Mouse (Mus musculus) forebrain, embryonic 10.5 days (tissue): ENCODE data around the gene 2010111I01Rik. TPM values are rescaled to one million over a fixed set of nuclear protein-coding genes. Genes with fewer than 3 reads are reported as not detected.

Experiments
- DNase-seq: peaks from one replicate; pipeline ENCODE4 v3.0.0-alpha.2; 2017; ENCODE audit warnings: low spot score; ENCODE audit errors: extremely low spot score
- H3K27ac ChIP-seq: fragments of 300-500 bp; sonication (generic); 2 replicates; pipeline ENCODE4 v1.5.1; 2016; ENCODE audit warnings: mild to moderate bottlenecking
- H3K27me3 ChIP-seq: fragments of 300-500 bp; sonication (generic); 2 replicates; pipeline ENCODE4 v1.6.1; 2016; ENCODE audit warnings: mild to moderate bottlenecking; ENCODE audit not compliant: poor library complexity, severe bottlenecking
- H3K36me3 ChIP-seq: fragments of 300-500 bp; sonication (generic); replicated peaks from 2 replicates; pipeline ENCODE4 v1.6.1; 2016; ENCODE audit warnings: mild to moderate bottlenecking, moderate library complexity
- H3K4me1 ChIP-seq: fragments of 300-500 bp; sonication (generic); 2 replicates; pipeline ENCODE4 v1.6.1; 2016
- H3K4me3 ChIP-seq: fragments of 300-500 bp; sonication (generic); 2 replicates; pipeline ENCODE4 v1.5.1; 2016; ENCODE audit warnings: mild to moderate bottlenecking, moderate library complexity
- H3K9me3 ChIP-seq: fragments of 300-500 bp; sonication (generic); 2 replicates; pipeline ENCODE4 v1.6.1; 2016; ENCODE audit warnings: mild to moderate bottlenecking, moderate library complexity
- WGBS: fragments of 180-500 bp; shearing (Covaris S2); methylation state at CpG from one replicate; pipeline ENCODE4 v1.1.7; 2016; 5-methylcytosine and 5-hydroxymethylcytosine counted together
- polyA plus RNA-seq: library from polyadenylated mRNA; unstranded; fragments of >200 nt; fragmentation: Nextera tagmentation; extraction: Ambion mirVana; gene quantifications from 2 replicates; pipeline ENCODE4 v1.2.1, GENCODE M21; 2016

The 2010111I01Rik gene
- polyA plus RNA-seq, 1 experiment from 2014 or later: 45.6 TPM

- WGBS: 85% methylated on average over 2 of the region's 2 CpGs
- Histone ChIP-seq H3K4me3 (no peak overlapping the region), H3K27me3 (no peaks in the 10 kb centered on the region), H3K27ac (no peak overlapping the region), H3K9me3 (no peaks in the 10 kb centered on the region), H3K36me3 (no peaks in the 10 kb centered on the region), H3K4me1 (peaks cover 3% of the 10 kb centered on the region; the same call in 1 of the 2 replicates)
- no peak for DNase-seq
Observed at GRCm38 (mm10) chr13:63010345-63011090, 45.8 kb downstream of the 2010111I01Rik start.

GRCm38 (mm10) chr13:63014353-63014752, 49.7 kb downstream of the 2010111I01Rik start:
- 88% methylated on average over 1 of the region's 1 CpGs for WGBS
- no peak overlapping the region for H3K27ac ChIP-seq
- no peaks in the 10 kb centered on the region for H3K9me3 ChIP-seq
- DNase-seq: no peak
- H3K4me1 ChIP-seq: peaks cover 3% of the 10 kb centered on the region; the same call in 1 of the 2 replicates
- no peaks in the 10 kb centered on the region for H3K27me3 ChIP-seq
- no peaks in the 10 kb centered on the region; the same call in 1 of the 2 replicates for H3K36me3 ChIP-seq
- no peak overlapping the region for H3K4me3 ChIP-seq

- 84% methylated on average over 4 of the region's 4 CpGs for WGBS
- DNase-seq: no peak
- H3K27ac ChIP-seq: no peak overlapping the region
- no peaks in the 10 kb centered on the region for H3K9me3 ChIP-seq
- H3K27me3 ChIP-seq: no peaks in the 10 kb centered on the region
- peaks cover 3% of the 10 kb centered on the region; the same call in 1 of the 2 replicates for H3K4me1 ChIP-seq
- no peak overlapping the region for H3K4me3 ChIP-seq
- no peaks in the 10 kb centered on the region; the same call in 1 of the 2 replicates for H3K36me3 ChIP-seq
Observed at GRCm38 (mm10) chr13:63015362-63015761, 50.7 kb downstream of the 2010111I01Rik start.

GRCm38 (mm10) chr13:63016056-63016455, 51.4 kb downstream of the 2010111I01Rik start:
- no peaks in the 10 kb centered on the region; the same call in 1 of the 2 replicates for H3K36me3 ChIP-seq
- no peak overlapping the region for H3K4me3 ChIP-seq
- no peak overlapping the region for H3K27ac ChIP-seq
- DNase-seq: no peak
- H3K27me3 ChIP-seq: no peaks in the 10 kb centered on the region
- 88% methylated on average over 3 of the region's 3 CpGs for WGBS
- H3K9me3 ChIP-seq: no peaks in the 10 kb centered on the region
- H3K4me1 ChIP-seq: peaks cover 3% of the 10 kb centered on the region; the same call in 1 of the 2 replicates

GRCm38 (mm10) chr13:63023243-63024217, 58.8 kb downstream of the 2010111I01Rik start:
- H3K27me3 ChIP-seq: no peaks in the 10 kb centered on the region
- no peak for DNase-seq
- no peaks in the 10 kb centered on the region for H3K4me1 ChIP-seq
- no peaks in the 10 kb centered on the region for H3K9me3 ChIP-seq
- no peaks in the 10 kb centered on the region for H3K36me3 ChIP-seq
- H3K4me3 ChIP-seq: no peak overlapping the region
- H3K27ac ChIP-seq: no peak overlapping the region
- 83% methylated on average over 7 of the region's 7 CpGs for WGBS

GRCm38 (mm10) chr13:63030023-63030422, 65.3 kb downstream of the 2010111I01Rik start:
- DNase-seq: no peak
- 64% methylated on average over 1 of the region's 1 CpGs for WGBS
- Histone ChIP-seq H3K36me3 (no peaks in the 10 kb centered on the region), H3K9me3 (no peaks in the 10 kb centered on the region), H3K4me1 (peaks cover 5% of the 10 kb centered on the region), H3K4me3 (no peak overlapping the region), H3K27me3 (no peaks in the 10 kb centered on the region), H3K27ac (no peak overlapping the region)

GRCm38 (mm10) chr13:63031244-63031643, 66.6 kb downstream of the 2010111I01Rik start:
- Histone ChIP-seq H3K9me3 (no peaks in the 10 kb centered on the region), H3K4me3 (no peak overlapping the region), H3K36me3 (no peaks in the 10 kb centered on the region), H3K27ac (no peak overlapping the region), H3K27me3 (no peaks in the 10 kb centered on the region), H3K4me1 (peaks cover 5% of the 10 kb centered on the region)
- 90% methylated on average over 1 of the region's 1 CpGs for WGBS
- DNase-seq: no peak

- no peaks in the 10 kb centered on the region for H3K9me3 ChIP-seq
- no peak overlapping the region for H3K27ac ChIP-seq
- H3K4me1 ChIP-seq: peaks cover 5% of the 10 kb centered on the region
- DNase-seq: no peak
- no peak overlapping the region for H3K4me3 ChIP-seq
- H3K27me3 ChIP-seq: no peaks in the 10 kb centered on the region
- WGBS: 92% methylated on average over 5 of the region's 5 CpGs
- no peaks in the 10 kb centered on the region for H3K36me3 ChIP-seq
Observed at GRCm38 (mm10) chr13:63032304-63032830, 67.7 kb downstream of the 2010111I01Rik start.

GRCm38 (mm10) chr13:63032958-63033357, 68.3 kb downstream of the 2010111I01Rik start:
- H3K4me1 ChIP-seq: peaks cover 5% of the 10 kb centered on the region
- 85% methylated on average over 8 of the region's 8 CpGs for WGBS
- no peaks in the 10 kb centered on the region for H3K36me3 ChIP-seq
- no peak for DNase-seq
- no peak overlapping the region for H3K27ac ChIP-seq
- no peaks in the 10 kb centered on the region for H3K27me3 ChIP-seq
- no peak overlapping the region for H3K4me3 ChIP-seq
- H3K9me3 ChIP-seq: no peaks in the 10 kb centered on the region

GRCm38 (mm10) chr13:63033364-63033763, 68.7 kb downstream of the 2010111I01Rik start:
- no peaks in the 10 kb centered on the region for H3K27me3 ChIP-seq
- no peak overlapping the region for H3K4me3 ChIP-seq
- H3K4me1 ChIP-seq: peaks cover 5% of the 10 kb centered on the region
- H3K9me3 ChIP-seq: no peaks in the 10 kb centered on the region
- H3K36me3 ChIP-seq: no peaks in the 10 kb centered on the region
- WGBS: 94% methylated on average over 2 of the region's 2 CpGs
- H3K27ac ChIP-seq: no peak overlapping the region
- no peak for DNase-seq

GRCm38 (mm10) chr13:63034666-63035065, 70.0 kb downstream of the 2010111I01Rik start:
- H3K27me3 ChIP-seq: no peaks in the 10 kb centered on the region
- no peak for DNase-seq
- no peak overlapping the region for H3K4me3 ChIP-seq
- WGBS: 74% methylated on average over 4 of the region's 4 CpGs
- H3K4me1 ChIP-seq: peaks cover 5% of the 10 kb centered on the region
- no peaks in the 10 kb centered on the region for H3K9me3 ChIP-seq
- no peaks in the 10 kb centered on the region for H3K36me3 ChIP-seq
- H3K27ac ChIP-seq: no peak overlapping the region

GRCm38 (mm10) chr13:63037906-63038305, 73.2 kb downstream of the 2010111I01Rik start:
- no peak overlapping the region for H3K4me3 ChIP-seq
- no peaks in the 10 kb centered on the region for H3K27me3 ChIP-seq
- H3K36me3 ChIP-seq: no peaks in the 10 kb centered on the region
- WGBS: 59% methylated on average over 10 of the region's 10 CpGs
- no peak overlapping the region for H3K27ac ChIP-seq
- no peaks in the 10 kb centered on the region for H3K9me3 ChIP-seq
- no peak for DNase-seq
- H3K4me1 ChIP-seq: peaks cover 3% of the 10 kb centered on the region
